Mouse (Mus musculus): ENCODE measurements around the gene Mgrn1.
A peak's percentile ranks its signal among the peaks of the same experiment; 100 is the strongest.

Gene Mgrn1

DNA sequence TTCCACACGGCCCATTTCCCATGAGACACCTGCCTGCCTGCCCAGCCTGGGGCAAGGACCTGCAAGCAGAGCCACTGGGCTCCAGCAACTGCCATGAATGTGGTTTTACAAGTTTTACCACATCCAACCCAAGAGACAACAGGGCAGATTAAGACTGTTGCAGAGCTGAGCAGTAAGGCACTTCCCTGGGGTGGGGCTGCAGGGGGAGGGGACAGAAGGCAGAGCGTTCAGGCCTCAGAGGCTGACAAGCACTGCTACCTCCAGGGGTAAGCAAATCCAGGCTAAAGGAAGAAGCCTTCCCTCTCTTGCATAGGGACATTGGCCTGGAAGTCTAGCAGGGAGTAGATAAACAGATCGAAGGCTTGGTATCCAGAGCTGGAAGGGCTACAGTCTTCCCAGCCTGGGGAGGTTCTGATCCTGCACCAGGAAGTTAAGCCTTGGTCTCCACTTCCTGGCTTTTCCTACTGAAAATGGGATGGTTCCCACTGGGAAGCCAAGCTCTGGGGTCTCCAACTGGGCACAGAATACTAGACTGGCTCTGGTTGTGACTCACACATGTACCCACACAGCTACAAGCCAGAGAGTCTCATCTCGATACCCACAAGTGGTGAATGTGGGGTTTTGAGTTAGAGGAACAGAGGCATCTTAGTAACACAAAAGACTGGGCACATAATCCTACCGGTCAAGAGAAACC is 7.7 kb upstream of the Mgrn1 start:
- ATAC-seq (ENCODE audit: insufficient number of reproducible peaks, low FRiP score, low TSS enrichment), result no peak

GRCm38 (mm10) chr16:4879101-4879707 is 6.8 kb upstream of the Mgrn1 start:
- ATAC-seq (ENCODE audit: insufficient number of reproducible peaks, low FRiP score, low TSS enrichment), result no peak

GRCm38 (mm10) chr16:4879708-4880124 is 6.3 kb upstream of the Mgrn1 start:
- ATAC-seq (ENCODE audit: insufficient number of reproducible peaks, low FRiP score, low TSS enrichment), result peak; percentile 60

DNA sequence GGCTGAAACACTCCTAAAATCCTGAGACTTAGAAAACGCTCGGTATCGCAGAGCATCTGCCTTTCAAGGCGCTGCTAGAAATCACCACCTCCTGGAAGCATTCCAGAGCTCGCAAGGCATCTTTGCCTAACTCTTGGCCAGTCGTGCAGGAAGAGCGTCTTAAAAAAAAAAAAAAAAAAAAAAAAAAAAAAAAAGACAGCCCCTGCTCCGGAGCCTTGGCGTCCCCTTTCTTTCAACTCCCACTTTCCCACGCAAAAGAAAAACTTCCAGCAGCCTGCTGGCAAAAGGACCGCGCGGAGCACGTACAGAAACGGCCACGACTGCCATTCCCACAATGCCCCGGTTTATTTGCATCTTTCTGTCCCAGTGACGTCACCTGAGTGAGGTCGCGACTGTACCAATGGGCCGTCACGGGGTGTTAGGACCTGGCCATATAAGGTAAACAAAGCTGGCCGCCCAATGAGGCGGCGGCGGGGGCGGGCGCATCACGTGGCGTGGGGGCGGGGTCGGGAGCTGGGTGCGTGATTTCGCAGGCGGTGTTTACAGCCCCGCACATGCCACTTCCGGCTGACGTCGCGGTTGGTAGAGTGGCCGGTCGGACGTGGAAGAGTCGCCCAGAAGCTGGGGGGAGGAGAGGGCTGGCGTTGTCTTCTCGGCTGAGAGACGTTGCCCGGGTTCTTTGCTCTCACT is 5.8 kb upstream of the Mgrn1 start, which contains the start of gene Ubald1:
TSS of gene Ubald1 (minus strand) at position 180 of the 690 bp plus-strand sequence.
- peak; percentile 73 for ATAC-seq (ENCODE audit: insufficient number of reproducible peaks, low FRiP score, low TSS enrichment)

DNA sequence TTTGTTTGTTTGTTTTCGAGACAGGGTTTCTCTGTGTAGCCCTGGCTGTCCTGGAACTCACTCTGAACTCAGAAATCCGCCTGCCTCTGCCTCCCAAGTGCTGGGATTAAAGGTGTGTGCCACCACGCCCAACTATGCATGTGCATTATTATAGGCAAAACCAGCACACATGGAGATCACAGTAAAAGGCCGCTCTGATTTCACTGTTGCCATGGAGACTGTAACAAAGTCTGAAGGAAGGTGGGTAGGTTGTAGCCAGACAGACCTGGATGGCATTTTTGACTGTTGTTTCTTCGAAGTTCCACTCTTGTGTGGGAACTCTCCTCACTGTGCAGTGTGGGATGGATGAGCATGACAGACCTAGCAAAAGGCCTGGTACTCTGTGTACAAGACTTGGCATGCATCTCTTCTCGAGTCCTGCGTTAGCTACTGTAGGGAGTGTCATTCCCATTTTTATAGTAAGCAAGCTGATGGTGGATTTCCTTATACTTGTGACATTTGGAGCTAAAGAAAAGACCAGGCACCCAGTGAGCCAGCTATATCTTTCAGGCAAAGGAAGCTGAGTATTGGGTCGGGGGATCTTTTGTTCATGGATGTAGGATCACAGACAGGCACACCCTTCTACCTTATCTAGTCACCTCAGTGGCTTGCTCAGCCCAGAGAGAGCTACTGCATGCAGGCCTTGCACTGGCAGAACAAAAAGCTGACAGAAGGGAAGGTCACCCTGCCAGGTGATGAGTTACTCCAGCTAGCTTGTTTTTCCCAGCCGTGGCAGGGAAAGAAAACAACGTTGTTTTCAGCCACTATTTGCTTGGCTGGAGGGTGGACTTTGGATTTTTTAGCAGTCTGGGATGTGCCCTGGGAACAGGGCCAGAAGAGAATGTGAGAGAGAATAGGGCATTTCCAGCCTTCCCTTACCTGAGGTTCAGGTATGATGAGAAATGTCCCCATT is 4.4 kb upstream of the Mgrn1 start:
- no peak for ATAC-seq (ENCODE audit: insufficient number of reproducible peaks, low FRiP score, low TSS enrichment)

GRCm38 (mm10) chr16:4884930-4885329 is 1.1 kb upstream of the Mgrn1 start:
- no peak for ATAC-seq (ENCODE audit: insufficient number of reproducible peaks, low FRiP score, low TSS enrichment)

DNA sequence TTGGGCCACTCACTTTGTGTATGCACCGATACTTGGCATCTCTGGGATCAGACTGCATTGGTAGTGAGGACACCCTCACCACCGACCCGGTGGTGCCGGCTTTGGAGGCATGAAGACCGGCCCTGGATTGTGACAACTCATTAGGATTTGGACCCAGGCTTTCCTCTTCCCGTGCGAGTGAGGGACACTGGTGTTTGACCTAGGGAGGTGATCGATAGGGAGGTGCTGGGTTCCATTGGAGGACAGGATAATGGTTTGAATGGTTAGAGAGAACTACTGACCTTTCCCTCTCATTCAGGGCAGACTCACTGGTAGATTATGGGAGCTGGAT is 606 bp downstream of the Mgrn1 start:
- peak; percentile 41; the same call in 1 of the 2 replicates for ATAC-seq (ENCODE audit: insufficient number of reproducible peaks, low FRiP score, low TSS enrichment)

DNA sequence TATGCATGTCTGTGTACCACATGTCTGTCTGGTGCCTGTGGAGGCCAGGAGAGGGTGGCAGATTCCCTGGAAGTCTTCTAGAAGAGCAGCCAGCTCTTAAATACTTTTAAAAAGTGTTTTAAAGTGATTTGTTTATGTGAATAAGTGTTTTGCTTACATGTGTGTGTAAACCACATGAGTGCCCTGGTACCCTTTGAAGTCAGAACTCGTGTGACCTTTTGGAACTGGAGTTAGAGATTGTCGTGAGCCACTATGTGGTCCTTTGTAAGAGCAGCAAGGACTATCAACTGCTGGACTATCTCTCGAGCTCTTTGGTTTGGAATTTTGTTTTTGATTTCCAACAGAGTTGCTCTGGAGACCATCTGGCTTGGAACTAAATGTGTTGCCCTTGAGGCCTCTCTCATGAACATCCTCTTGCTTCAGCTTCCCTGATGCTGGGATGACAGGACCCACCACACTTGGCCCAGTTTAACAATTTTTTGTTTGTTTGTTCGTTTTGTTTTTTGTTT is 4.2 kb downstream of the Mgrn1 start:
- no peak for ATAC-seq (ENCODE audit: insufficient number of reproducible peaks, low FRiP score, low TSS enrichment)

- ATAC-seq (ENCODE audit: insufficient number of reproducible peaks, low FRiP score, low TSS enrichment), result no peak
These were observed 6.1 kb downstream of the Mgrn1 start for GRCm38 (mm10) chr16:4892171-4892570.

DNA sequence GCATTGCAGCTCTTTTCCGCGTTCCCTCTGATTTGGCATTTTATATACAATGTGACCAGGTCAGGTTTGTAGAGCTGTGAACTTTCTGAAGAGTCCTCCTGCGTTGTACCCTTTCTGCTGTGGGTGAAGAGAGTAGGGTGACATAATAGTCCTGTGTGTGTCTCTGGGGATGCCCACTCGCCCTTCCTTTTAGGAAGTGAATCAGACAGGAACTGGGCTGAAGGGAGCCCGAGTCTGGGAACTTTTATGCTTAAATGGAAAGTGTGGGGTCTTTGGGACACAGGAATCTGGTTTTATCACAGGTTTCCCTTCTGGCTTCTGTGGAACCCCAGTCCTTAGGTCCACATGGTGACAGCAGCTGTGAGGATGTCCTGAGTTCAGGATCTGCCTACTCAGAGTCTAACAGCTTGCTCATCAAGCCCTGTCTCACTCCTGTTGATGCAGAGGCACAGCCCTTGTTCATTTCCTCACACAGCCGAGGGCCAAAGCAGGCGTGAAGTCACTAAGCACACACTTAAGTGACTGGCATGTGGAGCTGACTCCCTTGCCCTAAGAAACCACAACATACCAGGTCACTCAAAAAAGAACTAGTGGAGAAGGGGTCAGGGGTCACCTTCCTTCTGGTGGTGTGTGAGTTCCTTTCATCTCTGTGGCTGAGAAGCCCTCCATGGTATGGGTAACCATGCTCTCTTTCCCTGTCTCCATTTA is 8.3 kb downstream of the Mgrn1 start:
- ATAC-seq (ENCODE audit: insufficient number of reproducible peaks, low FRiP score, low TSS enrichment), result no peak

DNA sequence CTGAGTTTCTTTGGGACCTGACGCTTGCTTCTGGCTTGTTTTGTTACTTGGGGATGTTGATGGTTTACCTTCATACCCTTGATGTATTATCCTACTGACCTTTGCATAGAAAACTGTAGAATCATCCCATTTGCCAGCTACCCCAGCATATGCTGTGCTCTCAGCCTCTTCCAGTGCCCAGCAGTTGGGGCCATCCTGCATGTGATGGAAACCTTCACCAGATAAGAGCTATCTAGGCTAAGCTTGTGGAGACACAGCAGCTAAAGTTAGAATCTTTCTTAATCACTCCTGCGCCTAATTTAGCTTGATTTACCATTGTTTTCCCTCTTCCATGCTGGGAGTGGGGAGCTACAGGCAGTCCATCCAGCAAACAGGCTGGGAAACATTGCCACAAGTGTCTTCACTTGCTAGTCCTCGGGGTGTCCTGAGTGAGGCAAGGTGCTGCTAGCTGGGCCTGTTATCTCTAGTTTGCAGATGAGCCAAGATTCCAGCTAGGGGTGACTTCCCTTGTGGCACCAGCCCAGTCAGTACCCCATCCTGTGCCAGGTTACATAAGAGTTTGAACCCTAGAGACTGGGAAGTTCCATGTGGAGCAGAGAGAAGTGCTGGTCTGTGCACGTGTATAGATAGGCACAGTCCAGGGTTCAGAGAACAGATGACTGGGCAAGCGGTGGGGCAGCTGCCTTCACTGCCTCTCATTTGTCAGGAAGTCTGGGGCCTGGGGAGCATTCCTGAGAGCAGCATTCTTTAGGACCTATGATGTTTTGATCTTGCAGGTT is 10.4 kb downstream of the Mgrn1 start:
- peak; percentile 68; the same call in 1 of the 2 replicates for ATAC-seq (ENCODE audit: insufficient number of reproducible peaks, low FRiP score, low TSS enrichment)

DNA sequence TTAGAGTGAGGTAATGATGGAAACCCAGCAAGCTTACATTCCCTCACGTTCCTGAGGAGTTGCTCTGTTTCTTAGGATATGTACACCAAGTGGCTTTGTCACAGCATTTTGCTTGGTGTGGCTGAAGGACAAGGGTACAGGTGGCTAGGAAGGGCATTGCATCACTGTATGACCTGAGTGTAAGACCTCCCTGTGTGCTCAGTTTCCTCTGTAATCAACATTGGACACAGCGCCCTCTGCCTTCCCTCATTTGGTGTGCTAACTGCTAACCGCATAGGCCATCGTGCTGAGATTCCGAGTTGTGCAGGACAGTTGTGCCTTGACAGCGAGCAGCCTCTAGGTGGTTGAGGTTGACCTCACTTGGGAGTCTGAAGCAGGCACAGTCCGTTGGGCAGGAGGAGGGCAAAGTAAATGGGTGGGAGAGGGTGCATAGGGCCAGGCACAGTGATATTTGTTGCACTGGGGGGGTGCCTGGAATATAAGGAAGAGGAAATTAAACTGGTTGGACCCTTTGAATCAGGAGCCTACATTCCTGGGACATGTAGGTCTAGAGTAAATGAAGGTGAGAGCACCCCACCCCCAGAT is 11.2 kb downstream of the Mgrn1 start:
- no peak for ATAC-seq (ENCODE audit: insufficient number of reproducible peaks, low FRiP score, low TSS enrichment)

- ATAC-seq (ENCODE audit: insufficient number of reproducible peaks, low FRiP score, low TSS enrichment), result no peak
These were observed 12.8 kb downstream of the Mgrn1 start for GRCm38 (mm10) chr16:4898881-4899280.

DNA sequence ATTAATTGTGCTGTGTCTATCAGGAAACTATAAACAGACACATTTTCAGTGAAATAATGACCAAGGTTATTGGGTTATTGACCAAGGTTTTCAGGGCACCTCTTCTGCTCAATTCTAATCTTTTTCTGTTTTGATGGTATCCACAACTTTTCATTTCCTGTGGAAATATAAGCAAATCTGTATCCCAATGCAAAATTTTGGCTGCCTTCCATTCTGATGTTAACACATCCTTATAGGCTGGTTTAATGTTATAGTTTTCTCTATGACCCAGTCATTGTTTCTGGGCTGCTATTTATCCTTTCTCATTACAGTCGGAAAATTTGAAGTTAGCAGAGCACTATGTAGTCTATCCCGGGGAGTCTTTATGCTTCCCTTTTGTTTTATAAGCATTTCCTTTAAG is 13.7 kb downstream of the Mgrn1 start:
- ATAC-seq (ENCODE audit: insufficient number of reproducible peaks, low FRiP score, low TSS enrichment), result no peak

DNA sequence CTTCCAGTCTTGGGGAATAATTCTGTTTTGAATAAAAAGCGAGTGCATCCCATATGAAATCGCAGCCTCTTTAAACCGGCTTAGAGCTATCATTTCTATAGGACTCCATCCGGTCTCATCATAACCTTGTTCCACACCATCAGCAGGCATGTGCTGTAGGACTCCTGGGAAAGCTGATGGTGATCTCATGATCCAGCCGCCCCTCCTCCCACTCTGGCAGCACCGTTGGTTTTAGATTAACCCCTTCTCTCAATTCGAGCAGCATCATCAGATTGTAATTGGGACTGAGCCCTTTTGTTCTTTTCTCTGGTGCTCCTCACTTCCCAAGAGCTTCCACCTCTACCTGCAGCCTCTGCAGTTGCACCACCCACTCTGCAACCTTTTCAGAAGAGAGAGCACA is 15.1 kb downstream of the Mgrn1 start:
- ATAC-seq (ENCODE audit: insufficient number of reproducible peaks, low FRiP score, low TSS enrichment), result no peak

GRCm38 (mm10) chr16:4902390-4902789 is 16.3 kb downstream of the Mgrn1 start:
- ATAC-seq (ENCODE audit: insufficient number of reproducible peaks, low FRiP score, low TSS enrichment), result no peak

- no peak for ATAC-seq (ENCODE audit: insufficient number of reproducible peaks, low FRiP score, low TSS enrichment)
These were observed 17.5 kb downstream of the Mgrn1 start for GRCm38 (mm10) chr16:4903491-4904102.

DNA sequence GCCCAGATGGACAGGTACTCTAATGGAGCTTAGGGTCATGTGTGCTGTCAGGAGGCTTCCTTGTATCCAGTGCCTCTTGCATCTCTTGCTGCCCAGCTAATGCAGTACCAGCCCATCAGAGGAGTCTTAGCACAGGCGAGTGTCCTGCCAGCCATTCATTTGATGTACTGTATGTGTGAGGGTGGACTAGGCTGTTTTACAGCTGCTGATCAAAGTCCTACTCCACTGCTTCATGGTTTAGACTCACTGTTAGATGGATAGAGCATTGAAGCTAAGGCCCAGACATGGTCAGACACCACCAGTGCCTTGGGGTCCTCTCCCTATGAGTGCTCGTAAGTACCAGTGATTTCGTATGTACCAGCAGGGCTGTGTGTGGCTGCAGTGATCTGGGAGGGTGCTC is 18.8 kb downstream of the Mgrn1 start:
- ATAC-seq (ENCODE audit: insufficient number of reproducible peaks, low FRiP score, low TSS enrichment), result no peak

All from cerebellum, adult (tissue).